Mouse (Mus musculus) brain, embryonic 18.5 days (tissue): ENCODE results near the gene Gm2000.
"Not testable (repeated sequence)": the region's sequence is repeated elsewhere in the genome, so short reads cannot be mapped to it uniquely, and the experiment has no call there.

ENCODE experiments used
- DNase-seq: peaks from one replicate; pipeline ENCODE4 v3.0.0-alpha.2; 2012; ENCODE audit warnings: low read depth, low spot score

Gene Gm2000

GRCm38 (mm10) chr1:156365740-156366139 lies at the start of gene Gm2000:
Gene Gm2000, plus strand, starts transcription at chr1:156366040.
- DNase-seq, result no peak

- no peak for DNase-seq
Observed at GRCm38 (mm10) chr1:156323126-156323525, 42.7 kb upstream of the Gm2000 start.

- DNase-seq, result no peak
Observed at GRCm38 (mm10) chr1:156340847-156341246, 25.0 kb upstream of the Gm2000 start.

- no peak for DNase-seq
Observed at GRCm38 (mm10) chr1:156344433-156344832, 21.4 kb upstream of the Gm2000 start.

GRCm38 (mm10) chr1:156345633-156346032 lies 20.2 kb upstream of the Gm2000 start:
- no peak for DNase-seq

- no peak for DNase-seq
Observed at GRCm38 (mm10) chr1:156349031-156349430, 16.8 kb upstream of the Gm2000 start.

GRCm38 (mm10) chr1:156350441-156350840 lies 15.4 kb upstream of the Gm2000 start:
- no peak for DNase-seq

GRCm38 (mm10) chr1:156352466-156352865 lies 13.4 kb upstream of the Gm2000 start:
- no peak for DNase-seq

- no peak for DNase-seq
Observed at GRCm38 (mm10) chr1:156381217-156381616, 15.4 kb downstream of the Gm2000 start.

GRCm38 (mm10) chr1:156386232-156386631 lies 20.4 kb downstream of the Gm2000 start:
- DNase-seq, result no peak

GRCm38 (mm10) chr1:156386880-156387279 lies 21.0 kb downstream of the Gm2000 start:
- DNase-seq, result no peak

GRCm38 (mm10) chr1:156393148-156393547 lies 27.3 kb downstream of the Gm2000 start:
- no peak for DNase-seq

GRCm38 (mm10) chr1:156400159-156400558 lies 34.3 kb downstream of the Gm2000 start:
- not testable (repeated sequence) for DNase-seq

GRCm38 (mm10) chr1:156402491-156402890 lies 36.7 kb downstream of the Gm2000 start:
- no peak for DNase-seq

GRCm38 (mm10) chr1:156403251-156403650 lies 37.4 kb downstream of the Gm2000 start:
- DNase-seq, result no peak

GRCm38 (mm10) chr1:156408004-156408403 lies 42.2 kb downstream of the Gm2000 start:
- no peak for DNase-seq

- no peak for DNase-seq
Observed at GRCm38 (mm10) chr1:156408521-156408920, 42.7 kb downstream of the Gm2000 start.
